Mouse (Mus musculus) mouse trophoblast stem cell (cell line): ENCODE measurements around the gene Spast.

Experiments used
- in situ Hi-C, 2 experiments: fragments of 300-500 bp; cut with MseI, MboI; formaldehyde crosslinking; loops; 2 replicates in 1 of 2; 3 replicates in 1 of 2; pipeline ENCODE4 v1.15.1; 2025

Gene Spast

GRCm38 (mm10) chr17:74424401-74425005, 85.7 kb downstream of the Spast start:
- in situ Hi-C loops: no loop called here

GRCm38 (mm10) chr17:74430074-74430473, 91.3 kb downstream of the Spast start:
- in situ Hi-C loops: no loop called here

- in situ Hi-C loops: no loop called here
Observed at GRCm38 (mm10) chr17:74431481-74431880, 92.7 kb downstream of the Spast start.

GRCm38 (mm10) chr17:74432631-74433030, 93.8 kb downstream of the Spast start:
- in situ Hi-C loops: no loop called here

- in situ Hi-C loops: no loop called here
Observed at GRCm38 (mm10) chr17:74437762-74438161, 99.0 kb downstream of the Spast start.

GRCm38 (mm10) chr17:74440486-74440885, 101.7 kb downstream of the Spast start:
- in situ Hi-C loops: no loop called here
